Mouse (Mus musculus): ENCODE data around the gene Mrps34. TPM values are rescaled to one million over a fixed set of nuclear protein-coding genes. Genes with fewer than 3 reads are reported as not detected.
A peak's percentile ranks its signal among the peaks of the same experiment; 100 is the strongest.

Mrps34 gene
- polyA plus RNA-seq, 1 experiment from 2014 or later, result 117 TPM

GRCm38 (mm10) chr17:24886134-24886931, 8.6 kb upstream of the Mrps34 start, which contains the start of the genes Nubp2 and Spsb3:
Gene Nubp2 (minus strand): TSS chr17:24886349.
Gene Spsb3 (plus strand): TSS chr17:24886643.
- DNase-seq (ENCODE audit: low spot score), result peak; percentile 100
- H3K4me3 ChIP-seq, result peak within 1 kb of the TSS; percentile 87
- H3K9me3 ChIP-seq, result no peaks in the 10 kb centered on the region
- peaks cover 37% of the 10 kb centered on the region for H3K4me1 ChIP-seq
- peak within 1 kb of the TSS; percentile 89 for H3K27ac ChIP-seq
- WGBS, result under 1% methylated on average over 69 of the region's 69 CpGs
- peaks cover 57% of the 10 kb centered on the region for H3K36me3 ChIP-seq
- H3K27me3 ChIP-seq (ENCODE audit: insufficient read depth, poor library complexity, severe bottlenecking), result no peaks in the 10 kb centered on the region

- Histone ChIP-seq H3K4me3 (peak overlapping the region; percentile 87), H3K27me3 (ENCODE audit: insufficient read depth, poor library complexity, severe bottlenecking) (no peaks in the 10 kb centered on the region), H3K4me1 (peaks cover 32% of the 10 kb centered on the region), H3K27ac (peak overlapping the region; percentile 89), H3K9me3 (no peaks in the 10 kb centered on the region), H3K36me3 (peaks cover 63% of the 10 kb centered on the region)
- WGBS, result under 1% methylated on average over 18 of the region's 18 CpGs
- DNase-seq (ENCODE audit: low spot score), result no peak
Measured at GRCm38 (mm10) chr17:24886932-24887271, 8.0 kb upstream of the Mrps34 start.

- Histone ChIP-seq H3K27me3 (ENCODE audit: insufficient read depth, poor library complexity, severe bottlenecking) (no peaks in the 10 kb centered on the region), H3K27ac (peak overlapping the region; percentile 89; the same call in 1 of the 2 replicates), H3K9me3 (no peaks in the 10 kb centered on the region), H3K4me3 (peak overlapping the region; percentile 87), H3K36me3 (peaks cover 64% of the 10 kb centered on the region), H3K4me1 (peaks cover 30% of the 10 kb centered on the region)
- DNase-seq (ENCODE audit: low spot score), result no peak
- whole genome bisulfite sequencing, result 61% methylated on average over 18 of the region's 18 CpGs
Measured at GRCm38 (mm10) chr17:24887291-24888080, 7.4 kb upstream of the Mrps34 start.

- Histone ChIP-seq H3K27me3 (ENCODE audit: insufficient read depth, poor library complexity, severe bottlenecking) (no peaks in the 10 kb centered on the region), H3K27ac (no peak overlapping the region), H3K4me1 (peaks cover 35% of the 10 kb centered on the region), H3K4me3 (no peak overlapping the region), H3K9me3 (no peaks in the 10 kb centered on the region), H3K36me3 (peaks cover 62% of the 10 kb centered on the region)
- no peak for DNase-seq (ENCODE audit: low spot score)
- WGBS, result 88% methylated on average over 3 of the region's 3 CpGs
Measured at GRCm38 (mm10) chr17:24888862-24889261, 6.1 kb upstream of the Mrps34 start.

GRCm38 (mm10) chr17:24890151-24891092, 4.5 kb upstream of the Mrps34 start:
- DNase-seq (ENCODE audit: low spot score), result no peak
- H3K27ac ChIP-seq, result no peak overlapping the region
- H3K9me3 ChIP-seq, result no peaks in the 10 kb centered on the region
- H3K4me3 ChIP-seq, result no peak overlapping the region
- peaks cover 50% of the 10 kb centered on the region for H3K36me3 ChIP-seq
- H3K4me1 ChIP-seq, result peaks cover 38% of the 10 kb centered on the region
- 87% methylated on average over 19 of the region's 19 CpGs for WGBS
- H3K27me3 ChIP-seq (ENCODE audit: insufficient read depth, poor library complexity, severe bottlenecking), result no peaks in the 10 kb centered on the region

- no peaks in the 10 kb centered on the region for H3K9me3 ChIP-seq
- peaks cover 50% of the 10 kb centered on the region for H3K36me3 ChIP-seq
- 90% methylated on average over 13 of the region's 13 CpGs for WGBS
- H3K27ac ChIP-seq, result no peak overlapping the region
- H3K4me1 ChIP-seq, result peaks cover 41% of the 10 kb centered on the region
- no peak overlapping the region for H3K4me3 ChIP-seq
- no peak for DNase-seq (ENCODE audit: low spot score)
- no peaks in the 10 kb centered on the region for H3K27me3 ChIP-seq (ENCODE audit: insufficient read depth, poor library complexity, severe bottlenecking)
Measured at GRCm38 (mm10) chr17:24891321-24891720, 3.6 kb upstream of the Mrps34 start.

GRCm38 (mm10) chr17:24892785-24893184, 2.1 kb upstream of the Mrps34 start:
- 90% methylated on average over 12 of the region's 12 CpGs for WGBS
- Histone ChIP-seq H3K27ac (no peak overlapping the region), H3K27me3 (ENCODE audit: insufficient read depth, poor library complexity, severe bottlenecking) (no peaks in the 10 kb centered on the region), H3K4me1 (peaks cover 42% of the 10 kb centered on the region), H3K9me3 (no peaks in the 10 kb centered on the region), H3K36me3 (peaks cover 62% of the 10 kb centered on the region), H3K4me3 (no peak overlapping the region)
- DNase-seq (ENCODE audit: low spot score), result no peak

GRCm38 (mm10) chr17:24893276-24893675, 1.6 kb upstream of the Mrps34 start:
- Histone ChIP-seq H3K9me3 (no peaks in the 10 kb centered on the region), H3K4me1 (peaks cover 41% of the 10 kb centered on the region), H3K4me3 (no peak overlapping the region), H3K27me3 (ENCODE audit: insufficient read depth, poor library complexity, severe bottlenecking) (no peaks in the 10 kb centered on the region), H3K36me3 (peaks cover 67% of the 10 kb centered on the region), H3K27ac (no peak overlapping the region)
- 90% methylated on average over 2 of the region's 2 CpGs for WGBS
- DNase-seq (ENCODE audit: low spot score), result no peak

- 11% methylated on average over 31 of the region's 31 CpGs for WGBS
- H3K36me3 ChIP-seq, result peaks cover 69% of the 10 kb centered on the region
- no peaks in the 10 kb centered on the region for H3K9me3 ChIP-seq
- peak overlapping the region; percentile 93 for H3K4me3 ChIP-seq
- H3K27ac ChIP-seq, result peak overlapping the region; percentile 94
- H3K27me3 ChIP-seq (ENCODE audit: insufficient read depth, poor library complexity, severe bottlenecking), result no peaks in the 10 kb centered on the region
- DNase-seq (ENCODE audit: low spot score), result no peak
- H3K4me1 ChIP-seq, result peaks cover 47% of the 10 kb centered on the region
Measured at GRCm38 (mm10) chr17:24894061-24894994, 588 bp upstream of the Mrps34 start.

GRCm38 (mm10) chr17:24895571-24896240, 790 bp downstream of the Mrps34 start:
- H3K27ac ChIP-seq, result peak overlapping the region; percentile 94
- H3K4me3 ChIP-seq, result peak overlapping the region; percentile 93
- DNase-seq (ENCODE audit: low spot score), result no peak
- H3K4me1 ChIP-seq, result peaks cover 49% of the 10 kb centered on the region
- H3K27me3 ChIP-seq (ENCODE audit: insufficient read depth, poor library complexity, severe bottlenecking), result no peaks in the 10 kb centered on the region
- H3K9me3 ChIP-seq, result no peaks in the 10 kb centered on the region
- H3K36me3 ChIP-seq, result peaks cover 71% of the 10 kb centered on the region
- 13% methylated on average over 23 of the region's 23 CpGs for WGBS

- Histone ChIP-seq H3K36me3 (peaks cover 71% of the 10 kb centered on the region), H3K27ac (peak within 1 kb of the TSS; percentile 94), H3K4me1 (peaks cover 49% of the 10 kb centered on the region), H3K9me3 (no peaks in the 10 kb centered on the region), H3K4me3 (peak within 1 kb of the TSS; percentile 93), H3K27me3 (ENCODE audit: insufficient read depth, poor library complexity, severe bottlenecking) (no peaks in the 10 kb centered on the region)
- peak; percentile 93 for DNase-seq (ENCODE audit: low spot score)
- 2% methylated on average over 50 of the region's 50 CpGs for WGBS
Measured at GRCm38 (mm10) chr17:24896241-24896992, 1.5 kb downstream of the Mrps34 start, which contains the start of gene Nme3. Gene Nme3 (plus strand): TSS chr17:24896500.

Measured in heart, embryonic 10.5 days (tissue).